Mouse (Mus musculus) erythroblast, embryonic 14.5 days (primary cell): ENCODE data around the gene Plgrkt.

Experiments
- GATA1 ChIP-seq: IDR thresholded peaks from 2 replicates; pipeline ENCODE4 v1.6.1; 2012; ENCODE audit warnings: low read length, inconsistent platforms, mixed read lengths
- TAL1 ChIP-seq: IDR thresholded peaks from 3 replicates; pipeline ENCODE4 v1.6.1; 2012; ENCODE audit warnings: low read length, inconsistent platforms, mixed read lengths

DNA sequence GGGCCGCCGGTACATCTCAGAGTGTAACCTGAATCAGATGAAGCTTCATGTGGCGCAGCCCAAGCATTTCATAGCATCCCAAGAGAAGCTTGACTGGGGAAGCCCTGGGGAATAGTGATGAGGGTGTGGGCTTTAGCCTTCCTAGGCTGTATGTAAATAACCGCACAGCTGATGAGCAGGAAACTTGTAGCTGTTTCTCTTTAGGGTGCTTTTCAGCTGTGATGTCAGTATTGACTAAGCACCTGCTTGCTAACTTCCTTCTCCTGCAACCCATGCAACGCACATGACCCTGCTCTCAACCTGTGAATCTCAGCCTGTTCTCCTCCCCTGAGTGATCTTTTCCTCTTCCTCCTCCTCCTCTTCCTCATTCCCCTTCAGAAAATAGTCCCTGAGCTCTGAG lies 3.1 kb downstream of the Plgrkt start:
- TF ChIP-seq GATA1: no peak
- no peak for TF ChIP-seq TAL1
